Mouse (Mus musculus) CH12.LX (cell line): ENCODE data around the gene Ctnna3. TPM values are rescaled to one million over a fixed set of nuclear protein-coding genes. Genes with fewer than 3 reads are reported as not detected.

ENCODE experiments used
- DNase-seq: peaks from one replicate; pipeline ENCODE4 v3.0.0-alpha.2; 2013; ENCODE audit errors: extremely low read depth
- H3K27ac ChIP-seq: 2 replicates; pipeline ENCODE4 v1.5.1; 2012; ENCODE audit warnings: low read depth, mild to moderate bottlenecking, control low read depth, moderate library complexity; ENCODE audit not compliant: insufficient read depth
- H3K27me3 ChIP-seq: replicated peaks from 2 replicates; pipeline ENCODE3; 2012; ENCODE audit warnings: inconsistent platforms
- H3K36me3 ChIP-seq, 2 experiments: replicated peaks in 1 of 2; 2 replicates each; pipeline versions ENCODE3 to v1.6.1; 2012; ENCODE audit warnings: inconsistent platforms in 1 of 2, low read length in 1 of 2, mild to moderate bottlenecking in 1 of 2, mixed read lengths in 1 of 2, moderate library complexity in 1 of 2; ENCODE audit not compliant: control insufficient read depth in 1 of 2, insufficient read depth in 1 of 2
- H3K4me1 ChIP-seq, 2 experiments: 2 replicates each; pipeline ENCODE4 v1.6.1; 2012; ENCODE audit warnings: inconsistent platforms in 1 of 2, moderate library complexity in 1 of 2; ENCODE audit not compliant: insufficient read depth in 2 of 2, control insufficient read depth in 1 of 2
- H3K4me2 ChIP-seq: 2 replicates; pipeline ENCODE4 v1.6.1; 2012; ENCODE audit warnings: low read depth, mild to moderate bottlenecking, control low read depth; ENCODE audit not compliant: poor library complexity, insufficient read depth, severe bottlenecking
- H3K4me3 ChIP-seq, 3 experiments: fragments of 150-350 bp in 1 of 3; sonication (generic) in 1 of 3; replicated peaks in 1 of 3; 2 replicates each; pipeline versions ENCODE3 to v1.5.1; 2011 to 2012; ENCODE audit warnings: low read depth in 2 of 3, low read length in 2 of 3, mild to moderate bottlenecking in 2 of 3, moderate library complexity in 2 of 3, control low read depth in 1 of 3, improper control_type of control experiment in 1 of 3, inconsistent platforms in 1 of 3, mixed read lengths in 1 of 3; ENCODE audit not compliant: poor library complexity in 1 of 3
- H3K79me2 ChIP-seq: replicated peaks from 2 replicates; pipeline ENCODE4 v1.6.1; 2012; ENCODE audit warnings: mild to moderate bottlenecking, moderate library complexity; ENCODE audit not compliant: control insufficient read depth, poor library complexity, insufficient read depth, severe bottlenecking; ENCODE audit errors: extremely low read depth
- H3K9ac ChIP-seq: 2 replicates; pipeline ENCODE4 v1.6.1; 2012; ENCODE audit warnings: low read depth, mild to moderate bottlenecking, control low read depth, moderate library complexity; ENCODE audit not compliant: insufficient read depth
- H3K9me3 ChIP-seq: replicated peaks from 2 replicates; pipeline ENCODE3; 2012; ENCODE audit warnings: low read length, inconsistent platforms, mixed read lengths
- BHLHE40 ChIP-seq: IDR thresholded peaks from 2 replicates; pipeline ENCODE4 v1.6.1; 2011; ENCODE audit warnings: mild to moderate bottlenecking, low read depth, low read length, improper control_type of control experiment
- CHD1 ChIP-seq: IDR thresholded peaks from 2 replicates; pipeline ENCODE4 v1.6.1; 2012; ENCODE audit warnings: low read depth, low read length, improper control_type of control experiment, inconsistent platforms
- CTCF ChIP-seq, 2 experiments: IDR thresholded peaks in 1 of 2; conservative IDR thresholded peaks in 1 of 2; 2 replicates each; pipeline ENCODE4 v1.5.1; 2011 to 2012; ENCODE audit warnings: low read depth in 2 of 2, low read length in 2 of 2, improper control_type of control experiment in 1 of 2, inconsistent platforms in 1 of 2, mild to moderate bottlenecking in 1 of 2, moderate library complexity in 1 of 2
- E2F4 ChIP-seq: IDR thresholded peaks from 2 replicates; pipeline ENCODE4 v1.6.1; 2011; ENCODE audit warnings: low read depth, low read length, improper control_type of control experiment; ENCODE audit not compliant: insufficient replicate concordance
- HCFC1 ChIP-seq: IDR thresholded peaks from 2 replicates; pipeline ENCODE4 v1.6.1; 2012; ENCODE audit warnings: low read depth, mild to moderate bottlenecking, inconsistent platforms, low read length, improper control_type of control experiment
- MAZ ChIP-seq: IDR thresholded peaks from 2 replicates; pipeline ENCODE4 v1.6.1; 2012; ENCODE audit warnings: low read depth, mild to moderate bottlenecking, inconsistent platforms, low read length, improper control_type of control experiment, moderate library complexity
- MEF2A ChIP-seq: IDR thresholded peaks from 2 replicates; pipeline ENCODE4 v1.6.1; 2014; ENCODE audit warnings: low read depth, mild to moderate bottlenecking, inconsistent platforms, low read length, improper control_type of control experiment, borderline replicate concordance
- MXI1 ChIP-seq: IDR thresholded peaks from 2 replicates; pipeline ENCODE4 v1.6.1; 2011; ENCODE audit warnings: mild to moderate bottlenecking, low read depth, low read length, improper control_type of control experiment
- MYC ChIP-seq: IDR thresholded peaks from 2 replicates; pipeline ENCODE4 v1.6.1; 2011; ENCODE audit warnings: low read depth, mild to moderate bottlenecking, improper control_type of control experiment, low read length
- NELFE ChIP-seq: IDR thresholded peaks from 2 replicates; pipeline ENCODE4 v1.6.1; 2011; ENCODE audit warnings: low read depth, low read length, improper control_type of control experiment
- PAX5 ChIP-seq: IDR thresholded peaks from 2 replicates; pipeline ENCODE4 v1.6.1; 2012; ENCODE audit warnings: low read length, inconsistent platforms, mixed read lengths
- RAD21 ChIP-seq: IDR thresholded peaks from 2 replicates; pipeline ENCODE4 v1.6.1; 2011; ENCODE audit warnings: low read depth, mild to moderate bottlenecking, low read length, improper control_type of control experiment, moderate library complexity
- RCOR1 ChIP-seq: conservative IDR thresholded peaks from 2 replicates; pipeline ENCODE4 v1.6.1; 2012; ENCODE audit warnings: low read depth, mild to moderate bottlenecking, inconsistent platforms, low read length, improper control_type of control experiment
- SIN3A ChIP-seq: IDR thresholded peaks from 2 replicates; pipeline ENCODE4 v1.6.1; 2012; ENCODE audit warnings: low read length, improper control_type of control experiment, inconsistent platforms
- SMC3 ChIP-seq: IDR thresholded peaks from 2 replicates; pipeline ENCODE4 v1.6.1; 2011; ENCODE audit warnings: low read depth, low read length, improper control_type of control experiment
- TCF12 ChIP-seq: IDR thresholded peaks from 2 replicates; pipeline ENCODE4 v1.6.1; 2014; ENCODE audit warnings: low read depth, mild to moderate bottlenecking, inconsistent platforms, low read length, improper control_type of control experiment
- UBTF ChIP-seq: IDR thresholded peaks from 2 replicates; pipeline ENCODE4 v1.6.1; 2012; ENCODE audit warnings: low read depth, mild to moderate bottlenecking, inconsistent platforms, low read length, improper control_type of control experiment, moderate library complexity
- ZKSCAN1 ChIP-seq: IDR thresholded peaks from 2 replicates; pipeline ENCODE4 v1.6.1; 2012; ENCODE audit warnings: low read depth, inconsistent platforms, low read length, improper control_type of control experiment, borderline replicate concordance
- ZNF384 ChIP-seq: IDR thresholded peaks from 2 replicates; pipeline ENCODE4 v1.6.1; 2012; ENCODE audit warnings: low read depth, low read length, improper control_type of control experiment, inconsistent platforms
- dilution Hi-C: fragments of 300-500 bp; cut with MboI; formaldehyde crosslinking; loops from 2 replicates; pipeline ENCODE4 v1.14.3; 2020; ENCODE audit warnings: low sequenced_read_pairs; ENCODE audit not compliant: extremely low pct_unique_long_range_greater_than_20kb, extremely low pct_ligation_motif_present
- in situ Hi-C: fragments of 300-500 bp; cut with MboI; formaldehyde crosslinking; loops from 3 replicates; pipeline ENCODE4 v1.14.3; 2019; ENCODE audit warnings: low sequenced_read_pairs, low pct_ligation_motif_present, low pct_unique_long_range_greater_than_20kb, mixed read lengths
- polyA plus RNA-seq: library from polyadenylated mRNA; unstranded; fragments of >175 nt; gene quantifications from 2 replicates; pipeline ENCODE4 v1.2.1, GENCODE M21; 2012; ENCODE audit warnings: low read depth; ENCODE audit not compliant: insufficient read length
- total RNA-seq, 2 experiments: library from RNA; depleted of rRNA; stranded (reverse); fragments of 300-350 nt in 1 of 2; fragments of >200 nt in 1 of 2; gene quantifications; 2 replicates each; pipeline ENCODE4 v1.2.3; 2012 to 2014

Gene Ctnna3
- total and polyA plus RNA-seq, 3 experiments: 0.09 TPM; not detected in 2

DNA sequence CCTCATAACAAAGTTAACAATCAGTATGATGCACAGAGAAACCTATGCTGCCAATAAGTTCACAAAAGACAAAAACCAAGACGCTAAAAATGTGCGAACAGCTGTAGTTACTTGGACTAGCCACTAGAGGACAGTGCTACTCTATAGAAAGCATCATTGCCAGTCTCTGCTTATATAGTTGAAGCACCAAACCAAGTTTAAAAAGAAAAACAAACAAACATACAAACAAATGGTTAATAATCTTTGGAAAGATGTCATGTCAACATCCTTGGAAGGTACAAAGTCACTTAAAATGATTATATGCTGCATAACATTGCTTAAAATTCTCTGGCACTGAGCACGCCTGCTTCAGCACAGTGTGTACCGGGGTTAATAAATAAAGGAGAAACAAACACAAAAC, 654.6 kb downstream of the Ctnna3 start:
- no peak overlapping the region for H3K4me3 ChIP-seq
- in situ Hi-C loops: no loop called here
- H3K9me3 ChIP-seq: peaks cover 66% of the 10 kb centered on the region
- H3K36me3 ChIP-seq: no peaks in the 10 kb centered on the region
- H3K27ac ChIP-seq: no peak overlapping the region
- H3K9ac ChIP-seq: no peak overlapping the region
- no peaks in the 10 kb centered on the region for H3K79me2 ChIP-seq
- dilution Hi-C loops: no loop called here
- H3K27me3 ChIP-seq: no peaks in the 10 kb centered on the region
- no peak overlapping the region for H3K4me2 ChIP-seq
- DNase-seq: no peak
- TF ChIP-seq ZKSCAN1 (no peak), RAD21 (peak; percentile 60), HCFC1 (no peak), MYC (no peak), TCF12 (no peak), BHLHE40 (no peak), RCOR1 (no peak), SMC3 (peak; percentile 32), NELFE (no peak), CTCF (conservative IDR thresholded peaks at IDR 0.05 in 1 of 2, IDR thresholded peaks at IDR 0.05 in 1 of 2; ENCODE audit: low read depth in 2 of 2, low read length in 2 of 2) (peak; percentile 56 to 64), SIN3A (no peak), UBTF (no peak), MAZ (no peak)
- H3K4me1 ChIP-seq: no peaks in the 10 kb centered on the region

DNA sequence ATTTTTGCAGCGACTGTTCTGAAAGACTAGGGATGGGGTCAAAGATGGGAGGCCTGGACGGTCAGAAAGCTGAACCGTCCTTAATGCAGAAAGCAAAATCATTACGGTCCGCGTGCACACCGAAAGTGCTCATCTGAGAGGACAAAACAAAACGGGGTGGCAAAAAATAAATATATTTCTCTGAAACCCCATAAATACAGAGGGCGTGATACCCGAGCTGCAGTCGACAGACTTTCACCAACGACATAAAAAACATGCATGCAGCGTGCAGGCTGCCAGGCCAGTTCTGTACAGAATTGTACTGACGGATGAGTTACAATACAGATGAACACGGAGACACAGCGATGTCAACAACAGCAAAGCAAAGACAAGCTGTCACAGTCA, 656.3 kb downstream of the Ctnna3 start:
- dilution Hi-C loops: no loop called here
- Histone ChIP-seq H3K4me2 (no peak overlapping the region), H3K27me3 (no peaks in the 10 kb centered on the region), H3K9me3 (peaks cover 63% of the 10 kb centered on the region), H3K4me1 (no peaks in the 10 kb centered on the region), H3K36me3 (no peaks in the 10 kb centered on the region), H3K79me2 (no peaks in the 10 kb centered on the region), H3K4me3 (no peak overlapping the region), H3K27ac (no peak overlapping the region), H3K9ac (no peak overlapping the region)
- in situ Hi-C loops: no loop called here
- DNase-seq: no peak
- TF ChIP-seq ZNF384 (no peak), PAX5 (no peak), RAD21 (no peak), MEF2A (no peak), E2F4 (no peak), CHD1 (no peak), ZKSCAN1 (no peak), MXI1 (no peak), CTCF (conservative IDR thresholded peaks at IDR 0.05 in 1 of 2, IDR thresholded peaks at IDR 0.05 in 1 of 2; ENCODE audit: low read depth in 2 of 2, low read length in 2 of 2) (no peak)
